Mouse (Mus musculus): ENCODE results near the gene Abhd8. TPM values are rescaled to one million over a fixed set of nuclear protein-coding genes. Genes with fewer than 3 reads are reported as not detected.

Abhd8 gene
- polyA plus RNA-seq, 1 experiment from 2014 or later = 65.7 TPM

Other genes with a start within 250 kb of the Abhd8 start
- gene Myo9b, start 190.9 kb downstream of the Abhd8 start, polyA plus RNA-seq (2015; fragmentation: Nextera tagmentation; extraction: Ambion mirVana) = 25.5 and 27.1 TPM in 2 replicates
- 52.2 and 54.9 TPM in 2 replicates for gene Haus8, start 190.7 kb downstream of the Abhd8 start, polyA plus RNA-seq (2015; fragmentation: Nextera tagmentation; extraction: Ambion mirVana)
- gene Use1, start 96.8 kb downstream of the Abhd8 start, polyA plus RNA-seq (2015; fragmentation: Nextera tagmentation; extraction: Ambion mirVana) = 104 and 105 TPM in 2 replicates
- 5.7 and 7.0 TPM in 2 replicates for gene Ocel1, start 92.4 kb downstream of the Abhd8 start, polyA plus RNA-seq (2015; fragmentation: Nextera tagmentation; extraction: Ambion mirVana)
- 40.4 and 42.9 TPM in 2 replicates for gene Nr2f6, start 81.7 kb downstream of the Abhd8 start, polyA plus RNA-seq (2015; fragmentation: Nextera tagmentation; extraction: Ambion mirVana)
- 10.3 and 13.4 TPM in 2 replicates for gene Ushbp1, start 67.9 kb downstream of the Abhd8 start, polyA plus RNA-seq (2015; fragmentation: Nextera tagmentation; extraction: Ambion mirVana)
- 84.9 and 90.7 TPM in 2 replicates for gene Babam1, start 66.8 kb downstream of the Abhd8 start, polyA plus RNA-seq (2015; fragmentation: Nextera tagmentation; extraction: Ambion mirVana)
- gene Ankle1, start 57.6 kb downstream of the Abhd8 start, polyA plus RNA-seq (2015; fragmentation: Nextera tagmentation; extraction: Ambion mirVana) = 30.2 and 30.6 TPM in 2 replicates
- gene Mrpl34, start 1.3 kb upstream of the Abhd8 start, polyA plus RNA-seq (2015; fragmentation: Nextera tagmentation; extraction: Ambion mirVana) = 100 and 122 TPM in 2 replicates
- 98.4 and 107 TPM in 2 replicates for gene Dda1, start 5.5 kb upstream of the Abhd8 start, polyA plus RNA-seq (2015; fragmentation: Nextera tagmentation; extraction: Ambion mirVana)
- 1.3 and 1.4 TPM in 2 replicates for gene Ano8, start 22.3 kb upstream of the Abhd8 start, polyA plus RNA-seq (2015; fragmentation: Nextera tagmentation; extraction: Ambion mirVana)
- 16.5 and 19.2 TPM in 2 replicates for gene Gtpbp3, start 24.4 kb upstream of the Abhd8 start, polyA plus RNA-seq (2015; fragmentation: Nextera tagmentation; extraction: Ambion mirVana)
- gene Plvap, start 48.1 kb upstream of the Abhd8 start, polyA plus RNA-seq (2015; fragmentation: Nextera tagmentation; extraction: Ambion mirVana) = 56.9 and 66.3 TPM in 2 replicates
- 1.5 and 1.8 TPM in 2 replicates for gene Ccdc194, start 62.1 kb upstream of the Abhd8 start, polyA plus RNA-seq (2015; fragmentation: Nextera tagmentation; extraction: Ambion mirVana)
- 33.6 and 36.4 TPM in 2 replicates for gene Bst2, start 73.8 kb upstream of the Abhd8 start, polyA plus RNA-seq (2015; fragmentation: Nextera tagmentation; extraction: Ambion mirVana)
- gene Mvb12a, start 79.3 kb upstream of the Abhd8 start, polyA plus RNA-seq (2015; fragmentation: Nextera tagmentation; extraction: Ambion mirVana) = 95.7 and 102 TPM in 2 replicates
- gene Tmem221, start 95.2 kb upstream of the Abhd8 start, polyA plus RNA-seq (2015; fragmentation: Nextera tagmentation; extraction: Ambion mirVana) = 0.74 and 0.84 TPM in 2 replicates
- 0.14 TPM in 1 of 2 replicates, not detected in the other for gene Nxnl1, start 102.9 kb upstream of the Abhd8 start, polyA plus RNA-seq (2015; fragmentation: Nextera tagmentation; extraction: Ambion mirVana)
- 44.5 and 45.3 TPM in 2 replicates for gene Slc27a1, start 105.2 kb upstream of the Abhd8 start, polyA plus RNA-seq (2015; fragmentation: Nextera tagmentation; extraction: Ambion mirVana)
- 200 and 202 TPM in 2 replicates for gene Pgls, start 128.5 kb upstream of the Abhd8 start, polyA plus RNA-seq (2015; fragmentation: Nextera tagmentation; extraction: Ambion mirVana)
- 5.0 and 5.9 TPM in 2 replicates for gene Fam129c, start 134.0 kb upstream of the Abhd8 start, polyA plus RNA-seq (2015; fragmentation: Nextera tagmentation; extraction: Ambion mirVana)
- gene Colgalt1, start 147.3 kb upstream of the Abhd8 start, polyA plus RNA-seq (2015; fragmentation: Nextera tagmentation; extraction: Ambion mirVana) = 105 and 108 TPM in 2 replicates
- 0.69 and 0.76 TPM in 2 replicates for gene Unc13a, start 208.1 kb upstream of the Abhd8 start, polyA plus RNA-seq (2015; fragmentation: Nextera tagmentation; extraction: Ambion mirVana)
- 5.3 and 6.4 TPM in 2 replicates for gene Jak3, start 212.6 kb upstream of the Abhd8 start, polyA plus RNA-seq (2015; fragmentation: Nextera tagmentation; extraction: Ambion mirVana)
- gene Insl3, start 225.6 kb upstream of the Abhd8 start, polyA plus RNA-seq (2015; fragmentation: Nextera tagmentation; extraction: Ambion mirVana) = 0.63 and 0.96 TPM in 2 replicates
- 1.7 and 2.6 TPM in 2 replicates for gene B3gnt3, start 238.1 kb upstream of the Abhd8 start, polyA plus RNA-seq (2015; fragmentation: Nextera tagmentation; extraction: Ambion mirVana)